Mouse (Mus musculus) hindbrain, embryonic 15.5 days (tissue): Measurements from ENCODE around the gene Exoc2. TPM values are rescaled to one million over a fixed set of nuclear protein-coding genes. Genes with fewer than 3 reads are reported as not detected.

Source experiments
- ATAC-seq: fragments of 200-750 bp; cut with Nextera tagmentation; 2 replicates; pipeline ENCODE4 v1.8.0; 2017; ENCODE audit warnings: low read depth, moderate number of reproducible peaks, moderate TSS enrichment; ENCODE audit not compliant: low FRiP score
- H3K27ac ChIP-seq: fragments of 300-500 bp; sonication (generic); replicated peaks from 2 replicates; pipeline ENCODE4 v1.5.1; 2015; ENCODE audit warnings: mild to moderate bottlenecking, inconsistent platforms
- H3K27me3 ChIP-seq: fragments of 300-500 bp; sonication (generic); 2 replicates; pipeline ENCODE4 v1.6.1; 2015; ENCODE audit warnings: control low read depth, inconsistent platforms
- H3K36me3 ChIP-seq: fragments of 300-500 bp; sonication (generic); 2 replicates; pipeline ENCODE4 v1.6.1; 2015; ENCODE audit warnings: control low read depth, inconsistent platforms
- H3K4me1 ChIP-seq: fragments of 300-500 bp; sonication (generic); replicated peaks from 2 replicates; pipeline ENCODE4 v1.6.1; 2015; ENCODE audit warnings: control low read depth, inconsistent platforms
- H3K4me2 ChIP-seq: fragments of 300-500 bp; sonication (generic); 2 replicates; pipeline ENCODE4 v1.6.1; 2015; ENCODE audit warnings: moderate library complexity, mild to moderate bottlenecking, inconsistent platforms
- H3K4me3 ChIP-seq: fragments of 300-500 bp; sonication (generic); 2 replicates; pipeline ENCODE4 v1.5.1; 2015; ENCODE audit warnings: mild to moderate bottlenecking, inconsistent platforms
- H3K9ac ChIP-seq: fragments of 300-500 bp; sonication (generic); 2 replicates; pipeline ENCODE4 v1.6.1; 2015; ENCODE audit warnings: inconsistent platforms
- H3K9me3 ChIP-seq: fragments of 300-500 bp; sonication (generic); 2 replicates; pipeline ENCODE4 v1.6.1; 2016; ENCODE audit warnings: control low read depth, inconsistent platforms
- WGBS: fragments of 180-500 bp; shearing (Covaris S2); methylation state at CpG from one replicate; pipeline ENCODE4 v1.1.7; 2015; 5-methylcytosine and 5-hydroxymethylcytosine counted together
- polyA plus RNA-seq: library from polyadenylated mRNA; unstranded; fragments of >200 nt; fragmentation: Nextera tagmentation; extraction: Ambion mirVana; gene quantifications from 2 replicates; pipeline ENCODE4 v1.2.1, GENCODE M21; 2015

Exoc2 gene
- polyA plus RNA-seq, 1 experiment from 2014 or later = 50.0 TPM

- 82% methylated on average over 5 of the region's 5 CpGs for WGBS
- Histone ChIP-seq H3K4me1 (no peaks in the 10 kb centered on the region), H3K9ac (no peak overlapping the region), H3K27ac (no peak overlapping the region), H3K4me3 (no peak overlapping the region), H3K36me3 (no peaks in the 10 kb centered on the region), H3K4me2 (no peak overlapping the region), H3K9me3 (no peaks in the 10 kb centered on the region), H3K27me3 (no peaks in the 10 kb centered on the region)
- ATAC-seq = 0 out of 2 replicates have a peak, but pooled peaks have one; percentile 38
Measured at GRCm38 (mm10) chr13:30802336-30802955, 171.4 kb downstream of the Exoc2 start.

- Histone ChIP-seq H3K4me2 (no peak overlapping the region), H3K27ac (no peak overlapping the region), H3K36me3 (no peaks in the 10 kb centered on the region), H3K9me3 (no peaks in the 10 kb centered on the region), H3K4me3 (no peak overlapping the region), H3K4me1 (no peaks in the 10 kb centered on the region), H3K27me3 (no peaks in the 10 kb centered on the region), H3K9ac (no peak overlapping the region)
- WGBS = 74% methylated on average over 4 of the region's 4 CpGs
- ATAC-seq = 0 out of 2 replicates have a peak, but pooled peaks have one; percentile 45
Measured at GRCm38 (mm10) chr13:30801886-30802285, 172.0 kb downstream of the Exoc2 start.

DNA sequence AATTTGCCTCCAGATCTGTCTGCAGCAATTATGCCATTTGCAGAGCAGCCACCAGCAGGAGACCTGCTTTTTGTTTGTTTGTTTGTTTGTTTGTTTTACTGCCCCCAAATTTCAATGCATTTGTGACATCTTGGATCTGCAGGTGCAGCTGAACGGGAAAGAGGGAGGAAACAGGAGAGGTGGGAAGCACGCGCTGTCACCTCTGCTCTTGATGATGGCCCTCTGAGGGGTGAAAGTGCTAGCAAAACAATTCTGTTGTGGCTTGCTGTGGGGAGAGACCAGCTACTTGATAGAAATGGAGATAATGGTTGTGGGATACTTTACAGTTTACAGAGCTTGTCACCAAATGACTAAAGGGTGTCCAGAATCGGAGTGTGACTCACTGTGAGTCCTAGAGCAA lies 177.9 kb downstream of the Exoc2 start:
- Histone ChIP-seq H3K27ac (no peak overlapping the region), H3K36me3 (no peaks in the 10 kb centered on the region), H3K4me2 (no peak overlapping the region), H3K9ac (no peak overlapping the region), H3K9me3 (no peaks in the 10 kb centered on the region), H3K4me1 (no peaks in the 10 kb centered on the region), H3K4me3 (no peak overlapping the region), H3K27me3 (no peaks in the 10 kb centered on the region)
- ATAC-seq = no peak
- WGBS = 96% methylated on average over 4 of the region's 4 CpGs

GRCm38 (mm10) chr13:30793616-30794015 lies 180.3 kb downstream of the Exoc2 start:
- WGBS = 89% methylated on average over 5 of the region's 5 CpGs
- Histone ChIP-seq H3K9me3 (no peaks in the 10 kb centered on the region), H3K27ac (no peak overlapping the region), H3K4me3 (no peak overlapping the region), H3K27me3 (no peaks in the 10 kb centered on the region), H3K4me1 (no peaks in the 10 kb centered on the region), H3K9ac (no peak overlapping the region), H3K4me2 (no peak overlapping the region), H3K36me3 (no peaks in the 10 kb centered on the region)
- ATAC-seq = no peak

GRCm38 (mm10) chr13:30793196-30793595 lies 180.7 kb downstream of the Exoc2 start:
- H3K9ac ChIP-seq = no peak overlapping the region
- ATAC-seq = no peak
- H3K4me2 ChIP-seq = no peak overlapping the region
- H3K27ac ChIP-seq = no peak overlapping the region
- H3K9me3 ChIP-seq = no peaks in the 10 kb centered on the region
- H3K4me3 ChIP-seq = no peak overlapping the region
- 88% methylated on average over 4 of the region's 4 CpGs for WGBS
- no peaks in the 10 kb centered on the region for H3K36me3 ChIP-seq
- H3K4me1 ChIP-seq = no peaks in the 10 kb centered on the region
- no peaks in the 10 kb centered on the region for H3K27me3 ChIP-seq

DNA sequence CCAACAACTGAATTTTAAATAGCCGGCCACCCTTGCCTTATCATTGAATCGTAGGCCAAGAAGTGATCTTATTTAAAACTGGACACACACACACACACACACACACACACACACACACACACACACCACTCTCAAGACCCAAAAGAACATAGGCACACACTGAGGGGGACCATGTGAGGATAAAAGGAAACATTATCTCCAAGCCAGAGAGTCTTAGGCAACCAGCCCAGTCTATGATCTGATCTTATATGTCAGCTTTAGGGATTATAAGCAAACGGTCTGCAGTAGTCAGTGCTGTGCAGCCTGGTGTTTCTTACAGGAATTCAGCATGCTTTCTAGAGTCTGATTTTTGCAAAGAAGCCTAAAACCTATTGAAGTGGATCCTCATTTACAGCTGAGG lies 181.2 kb downstream of the Exoc2 start:
- H3K27ac ChIP-seq = no peak overlapping the region
- H3K4me2 ChIP-seq = no peak overlapping the region
- ATAC-seq = no peak
- no peak overlapping the region for H3K4me3 ChIP-seq
- no peaks in the 10 kb centered on the region for H3K27me3 ChIP-seq
- no peaks in the 10 kb centered on the region for H3K4me1 ChIP-seq
- WGBS = 88% methylated on average over 3 of the region's 3 CpGs
- H3K9me3 ChIP-seq = no peaks in the 10 kb centered on the region
- H3K36me3 ChIP-seq = no peaks in the 10 kb centered on the region
- no peak overlapping the region for H3K9ac ChIP-seq

DNA sequence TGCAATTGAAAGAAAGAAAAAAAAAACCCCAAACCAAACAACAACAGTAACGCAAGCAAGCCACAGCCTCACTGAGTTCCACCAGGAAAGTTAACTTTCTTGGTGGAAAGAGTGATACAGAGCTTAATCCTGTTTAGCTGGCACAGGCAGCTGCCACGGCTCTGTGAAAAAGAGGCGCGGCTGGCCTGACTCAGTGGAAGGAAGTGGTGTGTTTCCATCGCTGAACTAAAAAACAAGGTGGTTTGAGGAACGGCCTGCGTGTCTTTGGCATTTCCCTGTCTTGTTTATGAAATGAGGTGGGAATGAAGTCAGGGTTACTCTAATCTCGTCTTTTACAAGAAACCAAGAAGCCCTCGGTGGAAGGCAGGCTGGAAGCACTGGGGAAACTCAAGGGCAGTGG lies 181.6 kb downstream of the Exoc2 start:
- ATAC-seq = no peak
- Histone ChIP-seq H3K4me3 (no peak overlapping the region), H3K9me3 (no peaks in the 10 kb centered on the region), H3K4me1 (no peaks in the 10 kb centered on the region), H3K27me3 (no peaks in the 10 kb centered on the region), H3K36me3 (no peaks in the 10 kb centered on the region), H3K4me2 (no peak overlapping the region), H3K27ac (no peak overlapping the region), H3K9ac (no peak overlapping the region)
- WGBS = 91% methylated on average over 9 of the region's 9 CpGs

GRCm38 (mm10) chr13:30790016-30790415 lies 183.9 kb downstream of the Exoc2 start:
- 73% methylated on average over 5 of the region's 5 CpGs for WGBS
- no peaks in the 10 kb centered on the region for H3K36me3 ChIP-seq
- H3K27ac ChIP-seq = no peak overlapping the region
- H3K27me3 ChIP-seq = no peaks in the 10 kb centered on the region
- H3K9ac ChIP-seq = no peak overlapping the region
- no peaks in the 10 kb centered on the region for H3K9me3 ChIP-seq
- no peaks in the 10 kb centered on the region for H3K4me1 ChIP-seq
- ATAC-seq = no peak
- H3K4me3 ChIP-seq = no peak overlapping the region
- no peak overlapping the region for H3K4me2 ChIP-seq

DNA sequence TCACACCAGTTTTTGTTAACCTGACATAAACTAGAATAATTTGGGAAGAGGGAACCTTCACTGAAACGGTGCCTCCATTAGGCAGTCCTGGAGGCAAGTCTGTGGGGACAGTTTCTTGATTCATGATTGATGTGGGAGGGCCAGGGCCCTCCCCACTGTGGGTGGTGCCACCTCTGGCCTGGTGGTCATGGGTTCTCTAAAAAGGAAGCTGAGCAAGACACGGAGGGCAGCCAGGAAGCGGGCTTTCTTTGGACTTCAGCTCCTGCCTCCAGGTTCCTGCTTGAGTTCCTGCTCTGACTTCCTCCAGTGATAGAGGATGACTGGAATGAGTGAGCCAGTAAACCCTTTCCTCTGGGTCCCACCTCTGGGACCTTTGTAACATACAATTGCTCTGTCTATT lies 185.5 kb downstream of the Exoc2 start:
- no peaks in the 10 kb centered on the region for H3K9me3 ChIP-seq
- no peak for ATAC-seq
- no peak overlapping the region for H3K27ac ChIP-seq
- H3K36me3 ChIP-seq = no peaks in the 10 kb centered on the region
- no peaks in the 10 kb centered on the region for H3K27me3 ChIP-seq
- 85% methylated on average over 3 of the region's 3 CpGs for WGBS
- no peaks in the 10 kb centered on the region for H3K4me1 ChIP-seq
- H3K4me2 ChIP-seq = no peak overlapping the region
- H3K4me3 ChIP-seq = no peak overlapping the region
- H3K9ac ChIP-seq = no peak overlapping the region

GRCm38 (mm10) chr13:30787960-30788359 lies 185.9 kb downstream of the Exoc2 start:
- Histone ChIP-seq H3K4me2 (no peak overlapping the region), H3K36me3 (no peaks in the 10 kb centered on the region), H3K9ac (no peak overlapping the region), H3K9me3 (no peaks in the 10 kb centered on the region), H3K4me1 (no peaks in the 10 kb centered on the region), H3K4me3 (no peak overlapping the region), H3K27me3 (no peaks in the 10 kb centered on the region), H3K27ac (no peak overlapping the region)
- WGBS = 91% methylated on average over 4 of the region's 4 CpGs
- ATAC-seq = no peak

GRCm38 (mm10) chr13:30787556-30787955 lies 186.3 kb downstream of the Exoc2 start:
- H3K36me3 ChIP-seq = no peaks in the 10 kb centered on the region
- H3K4me1 ChIP-seq = no peaks in the 10 kb centered on the region
- no peaks in the 10 kb centered on the region for H3K9me3 ChIP-seq
- 79% methylated on average over 2 of the region's 2 CpGs for WGBS
- H3K9ac ChIP-seq = no peak overlapping the region
- no peak overlapping the region for H3K27ac ChIP-seq
- no peak overlapping the region for H3K4me3 ChIP-seq
- no peak overlapping the region for H3K4me2 ChIP-seq
- H3K27me3 ChIP-seq = no peaks in the 10 kb centered on the region
- ATAC-seq = no peak

- Histone ChIP-seq H3K4me1 (no peaks in the 10 kb centered on the region), H3K36me3 (no peaks in the 10 kb centered on the region), H3K9me3 (no peaks in the 10 kb centered on the region), H3K9ac (no peak overlapping the region), H3K4me3 (no peak overlapping the region), H3K4me2 (no peak overlapping the region), H3K27ac (no peak overlapping the region), H3K27me3 (no peaks in the 10 kb centered on the region)
- 38% methylated on average over 2 of the region's 2 CpGs for WGBS
- ATAC-seq = no peak
Measured at GRCm38 (mm10) chr13:30787036-30787320, 186.9 kb downstream of the Exoc2 start.
